Mouse (Mus musculus) hindbrain, embryonic 16.5 days (tissue): ENCODE results near the gene Smc4. TPM values are rescaled to one million over a fixed set of nuclear protein-coding genes. Genes with fewer than 3 reads are reported as not detected.

Source experiments
- ATAC-seq: fragments of 200-750 bp; cut with Nextera tagmentation; 2 replicates; pipeline ENCODE4 v1.8.0; 2017; ENCODE audit warnings: moderate TSS enrichment, moderate library complexity
- H3K27ac ChIP-seq: fragments of 300-500 bp; sonication (generic); 2 replicates; pipeline ENCODE4 v1.5.1; 2014; ENCODE audit warnings: low read depth, mild to moderate bottlenecking, control low read depth, low read length, moderate library complexity
- H3K27me3 ChIP-seq: fragments of 300-500 bp; sonication (generic); replicated peaks from 2 replicates; pipeline ENCODE4 v1.6.1; 2014; ENCODE audit warnings: low read length; ENCODE audit not compliant: control insufficient read depth, insufficient read depth
- H3K36me3 ChIP-seq: fragments of 300-500 bp; sonication (generic); 2 replicates; pipeline ENCODE4 v1.6.1; 2014; ENCODE audit warnings: mild to moderate bottlenecking, low read length, moderate library complexity, mixed read lengths; ENCODE audit not compliant: control insufficient read depth, insufficient read depth
- H3K4me1 ChIP-seq: fragments of 300-500 bp; sonication (generic); 2 replicates; pipeline ENCODE4 v1.6.1; 2014; ENCODE audit warnings: low read depth, low read length; ENCODE audit not compliant: control insufficient read depth, insufficient read depth
- H3K4me2 ChIP-seq: fragments of 300-500 bp; sonication (generic); 2 replicates; pipeline ENCODE4 v1.6.1; 2014; ENCODE audit warnings: mild to moderate bottlenecking, low read length, control low read depth, moderate library complexity
- H3K4me3 ChIP-seq: fragments of 300-500 bp; sonication (generic); 2 replicates; pipeline ENCODE4 v1.5.1; 2014; ENCODE audit warnings: mild to moderate bottlenecking, low read length, control low read depth, moderate library complexity
- H3K9ac ChIP-seq: fragments of 300-500 bp; sonication (generic); 2 replicates; pipeline ENCODE4 v1.6.1; 2014; ENCODE audit warnings: low read depth, mild to moderate bottlenecking, control low read depth, low read length, moderate library complexity
- H3K9me3 ChIP-seq: fragments of 300-500 bp; sonication (generic); 2 replicates; pipeline ENCODE4 v1.6.1; 2014; ENCODE audit warnings: mild to moderate bottlenecking, low read length, moderate library complexity; ENCODE audit not compliant: control insufficient read depth
- WGBS: fragments of 180-500 bp; shearing (Covaris S2); extraction: QIAGEN DNeasy Blood & Tissue Kit; methylation state at CpG from one replicate; pipeline ENCODE4 v1.1.7; 2014; 5-methylcytosine and 5-hydroxymethylcytosine counted together
- polyA plus RNA-seq: library from polyadenylated mRNA; unstranded; fragments of >200 nt; fragmentation: Nextera tagmentation; extraction: Ambion mirVana; gene quantifications from 2 replicates; pipeline ENCODE4 v1.2.1, GENCODE M21; 2015

Smc4 gene
- 36.1 and 37.5 TPM in 2 replicates for polyA plus RNA-seq

DNA sequence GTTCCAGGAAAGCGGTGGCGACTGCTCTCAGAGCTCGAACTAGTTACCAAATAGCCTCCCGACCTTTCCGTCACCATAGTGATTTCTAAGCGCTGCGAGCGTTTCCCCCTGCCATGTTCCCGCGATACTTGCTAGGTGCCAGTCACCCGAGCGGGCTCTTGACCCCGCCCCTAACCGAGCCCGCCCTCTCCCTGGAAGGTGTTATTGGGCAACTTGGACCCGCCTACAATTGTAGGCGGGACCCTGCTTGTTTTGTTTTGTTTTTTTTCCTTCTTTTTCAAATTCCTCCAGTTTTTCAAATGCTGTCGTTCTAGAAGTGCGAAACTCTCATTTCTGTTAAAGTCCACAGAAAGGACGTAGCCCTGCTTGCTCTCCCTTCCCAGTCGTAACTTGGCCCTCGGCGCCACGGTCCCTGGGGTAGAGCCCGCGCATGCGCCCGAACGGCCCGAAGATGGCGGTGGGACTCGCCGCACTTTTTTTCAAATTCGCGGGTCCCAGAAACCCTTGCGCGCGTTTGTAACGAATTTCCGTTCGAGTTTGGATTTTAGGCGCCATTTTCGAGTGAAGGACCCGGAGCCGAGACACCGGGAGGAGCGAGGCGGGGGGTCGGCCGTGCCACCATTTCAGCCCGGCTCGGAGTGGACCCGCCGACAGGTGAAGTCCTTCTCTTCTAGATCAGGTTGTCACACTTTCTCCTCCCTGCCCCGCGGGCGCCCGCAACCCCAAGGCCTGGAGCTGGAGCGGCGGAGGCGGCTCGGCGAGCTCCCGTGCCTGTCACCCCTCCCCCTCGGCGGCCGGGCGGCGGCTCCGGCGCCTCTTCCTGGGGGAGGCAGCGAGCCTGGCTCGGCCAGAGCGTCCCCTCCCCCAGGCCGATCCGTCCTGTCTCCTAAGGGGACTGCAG, at the start of gene Smc4, which contains the start of gene Ift80:
TSS of gene Smc4 (plus strand) at position 302 of the 901 bp plus-strand sequence.
TSS of gene Ift80 (minus strand) at position 134 of the 901 bp plus-strand sequence.
- H3K4me3 ChIP-seq, result peak within 1 kb of the TSS; percentile 96
- no peaks in the 10 kb centered on the region for H3K27me3 ChIP-seq
- no peaks in the 10 kb centered on the region for H3K9me3 ChIP-seq
- peak within 1 kb of the TSS; percentile 86 for H3K27ac ChIP-seq
- ATAC-seq, result peak; percentile 98
- under 1% methylated on average over 72 of the region's 76 CpGs for WGBS
- H3K4me1 ChIP-seq, result peaks cover 11% of the 10 kb centered on the region
- peak within 1 kb of the TSS; percentile 94 for H3K4me2 ChIP-seq
- H3K9ac ChIP-seq, result peak within 1 kb of the TSS; percentile 75
- no peaks in the 10 kb centered on the region for H3K36me3 ChIP-seq

DNA sequence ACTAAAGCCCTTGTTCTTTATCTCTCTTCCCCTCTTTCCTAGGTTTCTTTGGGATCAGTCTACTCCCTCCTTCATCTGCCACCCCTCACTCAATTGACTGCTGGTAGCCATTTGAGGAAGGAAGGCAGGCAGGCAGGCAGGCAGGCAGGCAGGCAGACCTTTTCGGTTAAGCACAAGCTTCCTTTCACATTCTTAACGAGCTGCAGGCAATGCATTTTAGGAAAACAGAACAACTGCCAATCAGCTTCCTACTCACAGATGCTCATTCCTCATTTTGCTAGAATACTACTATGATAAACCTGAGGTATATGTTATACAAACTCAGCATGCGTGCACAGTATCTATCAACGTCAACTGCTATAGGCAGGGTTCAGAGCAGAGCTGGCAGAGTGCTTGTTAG, 48.1 kb upstream of the Smc4 start:
- no peak overlapping the region for H3K4me3 ChIP-seq
- no peaks in the 10 kb centered on the region for H3K9me3 ChIP-seq
- no peaks in the 10 kb centered on the region for H3K4me1 ChIP-seq
- no peak overlapping the region for H3K27ac ChIP-seq
- no peaks in the 10 kb centered on the region for H3K27me3 ChIP-seq
- H3K9ac ChIP-seq, result no peak overlapping the region
- H3K36me3 ChIP-seq, result no peaks in the 10 kb centered on the region
- no peak overlapping the region for H3K4me2 ChIP-seq
- no peak for ATAC-seq
- 76% methylated on average over 4 of the region's 4 CpGs for WGBS

DNA sequence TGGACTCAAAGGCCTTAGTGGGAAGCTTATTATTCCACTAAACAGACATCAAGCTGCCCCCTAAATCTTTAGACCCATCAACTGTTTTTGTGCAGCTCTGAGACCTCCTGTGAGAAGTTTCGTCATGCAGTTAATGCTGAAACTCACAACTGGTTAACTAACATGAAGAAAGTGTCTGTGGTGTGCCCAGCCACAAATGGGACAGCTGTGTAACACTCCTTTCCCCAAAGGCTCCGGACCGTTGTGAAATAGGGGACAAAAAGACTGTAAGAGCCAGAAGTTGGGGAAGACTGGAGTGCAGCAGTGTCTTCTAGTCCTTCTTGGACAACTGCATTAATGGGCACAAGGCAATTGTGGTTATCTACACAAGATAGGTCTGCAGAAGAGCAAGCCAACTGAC, 47.1 kb upstream of the Smc4 start:
- Histone ChIP-seq H3K9ac (no peak overlapping the region), H3K27ac (no peak overlapping the region), H3K9me3 (no peaks in the 10 kb centered on the region), H3K4me3 (no peak overlapping the region), H3K4me2 (no peak overlapping the region), H3K36me3 (no peaks in the 10 kb centered on the region), H3K4me1 (no peaks in the 10 kb centered on the region), H3K27me3 (no peaks in the 10 kb centered on the region)
- no peak for ATAC-seq
- WGBS, result 92% methylated on average over 3 of the region's 3 CpGs

DNA sequence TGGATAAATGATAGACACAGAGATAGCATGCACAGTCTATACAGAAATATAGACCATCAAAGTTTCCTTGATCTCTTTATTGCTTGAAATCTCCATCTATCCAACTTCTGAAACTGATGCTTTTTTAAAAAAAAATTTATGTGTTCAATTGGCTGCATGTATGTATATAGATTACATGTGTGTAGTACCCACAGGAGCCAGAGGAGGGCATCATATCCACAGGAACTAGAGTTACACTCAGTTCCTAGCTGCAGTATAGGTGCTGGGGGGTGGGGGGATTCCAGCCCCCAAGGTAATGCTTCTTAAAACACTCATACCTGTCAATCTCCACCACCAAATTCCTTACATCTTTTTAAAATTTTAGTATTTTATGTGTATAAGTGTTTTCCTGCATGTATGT, 39.9 kb upstream of the Smc4 start:
- Histone ChIP-seq H3K36me3 (peaks cover 10% of the 10 kb centered on the region), H3K9ac (no peak overlapping the region), H3K4me2 (no peak overlapping the region), H3K9me3 (peaks cover 5% of the 10 kb centered on the region), H3K27me3 (no peaks in the 10 kb centered on the region), H3K4me1 (no peaks in the 10 kb centered on the region), H3K27ac (no peak overlapping the region), H3K4me3 (no peak overlapping the region)
- no peak for ATAC-seq

DNA sequence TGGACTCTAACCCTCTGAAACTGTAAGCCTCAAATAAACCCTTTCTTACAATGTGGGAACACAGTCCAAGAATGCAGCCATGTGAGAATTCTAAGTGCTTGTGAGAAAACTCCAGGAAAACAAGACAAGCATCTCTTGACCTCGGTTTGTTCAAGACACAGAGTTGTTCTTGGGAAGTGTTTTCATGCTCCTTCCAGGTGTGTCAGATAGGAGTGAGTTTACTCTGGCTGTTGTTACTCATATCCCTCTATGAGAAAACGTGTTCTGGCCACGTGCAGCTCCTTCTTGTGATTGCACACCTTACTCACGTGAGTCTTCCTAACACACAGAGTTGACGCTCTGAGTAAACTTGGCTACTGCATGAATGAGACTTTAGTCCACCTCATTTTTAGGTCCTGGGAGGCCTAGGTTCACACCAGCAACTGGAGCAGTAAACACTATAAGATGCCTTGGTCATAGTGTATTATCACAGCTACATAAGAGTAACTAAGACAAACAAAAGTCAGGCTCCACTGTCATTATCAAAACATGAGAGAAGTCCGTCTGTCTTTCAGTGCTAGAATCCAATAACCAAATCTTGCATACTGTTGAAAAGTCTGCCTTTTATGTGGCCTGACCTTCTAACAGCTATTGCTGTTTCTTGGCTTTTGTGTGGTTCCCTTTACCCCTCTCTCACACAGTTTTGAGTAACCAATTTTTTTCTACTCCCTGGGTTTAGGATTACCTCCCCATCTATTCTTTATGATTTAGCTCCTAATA, 37.8 kb upstream of the Smc4 start:
- no peak for ATAC-seq
- no peak overlapping the region for H3K4me2 ChIP-seq
- H3K4me1 ChIP-seq, result no peaks in the 10 kb centered on the region
- peaks cover 5% of the 10 kb centered on the region for H3K9me3 ChIP-seq
- 98% methylated on average over 6 of the region's 6 CpGs for WGBS
- no peak overlapping the region for H3K9ac ChIP-seq
- H3K36me3 ChIP-seq, result peaks cover 10% of the 10 kb centered on the region
- no peak overlapping the region for H3K4me3 ChIP-seq
- no peaks in the 10 kb centered on the region for H3K27me3 ChIP-seq
- no peak overlapping the region for H3K27ac ChIP-seq

DNA sequence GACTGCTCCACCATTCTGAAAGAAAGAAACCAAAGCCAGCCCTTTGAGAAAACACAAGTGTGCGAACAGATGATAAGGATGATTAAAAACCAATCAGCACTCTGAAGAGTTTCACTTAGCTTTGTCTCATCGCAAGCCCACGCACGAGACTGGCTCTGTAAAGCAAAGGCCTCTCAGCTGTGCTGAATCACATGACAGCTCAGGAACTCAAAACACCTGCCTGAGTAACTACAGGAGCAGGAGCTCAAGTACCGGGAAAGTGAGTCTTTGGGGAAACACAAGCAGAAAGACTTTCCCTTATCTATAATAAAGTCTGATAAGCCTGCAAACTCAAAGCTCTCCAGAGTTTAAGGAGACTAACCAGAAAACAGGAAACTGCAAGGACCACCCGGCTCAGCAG, 37.1 kb upstream of the Smc4 start:
- 96% methylated on average over 6 of the region's 6 CpGs for WGBS
- Histone ChIP-seq H3K4me2 (no peak overlapping the region), H3K9me3 (peaks cover 5% of the 10 kb centered on the region), H3K4me1 (no peaks in the 10 kb centered on the region), H3K4me3 (no peak overlapping the region), H3K27me3 (no peaks in the 10 kb centered on the region), H3K27ac (no peak overlapping the region), H3K9ac (no peak overlapping the region), H3K36me3 (peaks cover 10% of the 10 kb centered on the region)
- ATAC-seq, result no peak

DNA sequence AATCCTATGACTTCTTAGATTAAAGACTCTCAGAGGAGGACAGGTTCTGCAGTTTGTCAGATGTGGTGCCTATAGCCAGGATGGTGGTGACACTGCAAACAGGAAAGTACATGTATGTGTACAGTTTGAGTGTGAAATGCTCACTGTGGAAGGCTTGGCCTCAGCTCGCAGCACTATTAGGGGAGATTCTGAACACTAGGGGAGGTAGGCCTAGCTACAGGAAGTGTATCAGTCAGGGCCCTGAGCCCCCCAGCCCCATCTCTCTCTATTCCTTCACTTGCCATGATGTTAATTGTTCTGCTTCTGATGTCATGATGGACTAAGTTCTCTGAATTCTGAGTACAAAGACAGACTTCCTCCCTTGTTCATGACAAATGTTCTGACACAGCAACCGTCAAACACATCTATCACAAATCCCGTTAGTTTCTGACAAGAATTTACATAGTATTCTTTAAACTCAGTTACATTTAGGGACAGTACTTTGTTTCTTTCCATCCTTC, 35.4 kb upstream of the Smc4 start:
- no peak overlapping the region for H3K9ac ChIP-seq
- ATAC-seq, result no peak
- peaks cover 5% of the 10 kb centered on the region for H3K9me3 ChIP-seq
- H3K4me3 ChIP-seq, result no peak overlapping the region
- H3K36me3 ChIP-seq, result peaks cover 10% of the 10 kb centered on the region
- H3K4me1 ChIP-seq, result no peaks in the 10 kb centered on the region
- no peaks in the 10 kb centered on the region for H3K27me3 ChIP-seq
- H3K27ac ChIP-seq, result no peak overlapping the region
- 87% methylated on average over 3 of the region's 3 CpGs for WGBS
- H3K4me2 ChIP-seq, result no peak overlapping the region

DNA sequence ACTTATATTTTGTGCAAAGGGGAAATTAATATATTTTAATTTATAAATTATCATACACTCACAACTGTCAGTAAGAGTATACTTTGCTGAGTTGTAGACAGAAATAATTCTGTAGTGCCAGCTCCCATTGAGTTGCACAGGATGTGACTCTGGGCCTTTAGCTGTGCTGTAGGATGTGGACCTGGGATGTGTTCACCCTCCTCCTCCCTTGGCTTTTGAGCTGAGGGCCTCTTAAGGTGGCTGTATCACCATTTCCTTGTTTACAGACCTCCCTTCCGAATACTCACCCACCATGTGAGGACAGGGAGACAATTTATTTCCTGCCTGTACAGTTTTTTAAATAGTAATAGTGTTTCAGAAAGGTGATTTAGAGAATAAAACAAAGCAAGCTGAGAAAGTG, 31.0 kb upstream of the Smc4 start:
- no peak for ATAC-seq
- no peak overlapping the region for H3K27ac ChIP-seq
- no peaks in the 10 kb centered on the region for H3K36me3 ChIP-seq
- no peaks in the 10 kb centered on the region for H3K27me3 ChIP-seq
- H3K9me3 ChIP-seq, result no peaks in the 10 kb centered on the region
- WGBS, result 90% methylated on average over 1 of the region's 1 CpGs
- no peaks in the 10 kb centered on the region for H3K4me1 ChIP-seq
- H3K4me2 ChIP-seq, result no peak overlapping the region
- H3K9ac ChIP-seq, result no peak overlapping the region
- H3K4me3 ChIP-seq, result no peak overlapping the region
